ENCODE assay signal across 10 mouse cellular contexts in genomic region chr12:78983296-78984034, GRCm38 (mm10). TPM values are rescaled to one million over a fixed set of nuclear protein-coding genes. Genes with fewer than 3 reads are reported as not detected.
DNase-seq lines count a peak whose midpoint lies in the region; ATAC-seq and TF ChIP-seq lines count a peak whose summit lies in the region.
"Had no signal": no experiment of that assay in that cellular context is flagged by ENCODE, and none has a peak within 500 bp of the region (broad histone marks: within the 10 kb centered on the region; RNA-seq: fewer than 3 reads in every experiment).

No protein-coding gene starts in this region.

- peaks cover 13% of the 10 kb centered on the region for H3K4me1 ChIP-seq in heart, embryonic 12.5 days (replicated peaks)
- H3K4me1 ChIP-seq in intestine, embryonic 16.5 days (ENCODE audit: control insufficient read depth, insufficient read depth, low read length): peaks cover 6% of the 10 kb centered on the region; the same call in 1 of the 2 replicates
- no peaks in the 10 kb centered on the region; the same call in 1 of the 2 replicates for H3K4me1 ChIP-seq in lung, adult 2 months (ENCODE audit: control insufficient read depth, insufficient read depth, low read length)
- H3K4me1 ChIP-seq in midbrain, embryonic 16.5 days (ENCODE audit: control insufficient read depth, insufficient read depth, low read length): peaks cover 7% of the 10 kb centered on the region
- H3K4me1 ChIP-seq: limb, embryonic 13.5 days had no signal

- no peaks in the 10 kb centered on the region for H3K9me3 ChIP-seq in heart, embryonic 12.5 days (replicated peaks)
- no peaks in the 10 kb centered on the region for H3K9me3 ChIP-seq in intestine, embryonic 16.5 days (ENCODE audit: control insufficient read depth, low read length)
- H3K9me3 ChIP-seq in midbrain, embryonic 16.5 days (replicated peaks; ENCODE audit: control insufficient read depth, low read length, poor library complexity, severe bottlenecking): no peaks in the 10 kb centered on the region
- H3K9me3 ChIP-seq: limb, embryonic 13.5 days had no signal

- no peak for TF ChIP-seq POLR2A in lung, adult 2 months (IDR thresholded peaks at IDR 0.05; ENCODE audit: borderline replicate concordance, extremely low read depth, low read depth, low read length)

- no peaks in the 10 kb centered on the region for H3K36me3 ChIP-seq in heart, embryonic 12.5 days
- H3K36me3 ChIP-seq in intestine, embryonic 16.5 days (ENCODE audit: control insufficient read depth, insufficient read depth, low read length): no peaks in the 10 kb centered on the region
- peaks cover 3% of the 10 kb centered on the region; the same call in 1 of the 2 replicates for H3K36me3 ChIP-seq in midbrain, embryonic 16.5 days (ENCODE audit: control insufficient read depth, insufficient read depth, low read length)
- H3K36me3 ChIP-seq: limb, embryonic 13.5 days had no signal

- WGBS in heart, embryonic 12.5 days: 49% methylated on average over 8 of the region's 9 CpGs
- WGBS in intestine, embryonic 16.5 days: 55% methylated on average over 9 of the region's 9 CpGs
- WGBS in lung, adult 2 months: 59% methylated on average over 9 of the region's 9 CpGs
- 67% methylated on average over 9 of the region's 9 CpGs for WGBS in midbrain, embryonic 16.5 days

- H3K9ac ChIP-seq in heart, embryonic 12.5 days: no peak overlapping the region
- no peak overlapping the region for H3K9ac ChIP-seq in intestine, embryonic 16.5 days (ENCODE audit: low read depth, low read length)
- H3K9ac ChIP-seq in midbrain, embryonic 16.5 days (ENCODE audit: low read depth, low read length): no peak overlapping the region
- H3K9ac ChIP-seq: limb, embryonic 13.5 days had no signal

- H3K27me3 ChIP-seq in heart, embryonic 12.5 days (replicated peaks): no peaks in the 10 kb centered on the region; the same call in 1 of the 2 replicates
- H3K27me3 ChIP-seq in intestine, embryonic 16.5 days (replicated peaks; ENCODE audit: control insufficient read depth, insufficient read depth, low read length): no peaks in the 10 kb centered on the region
- no peaks in the 10 kb centered on the region for H3K27me3 ChIP-seq in midbrain, embryonic 16.5 days (ENCODE audit: control insufficient read depth, insufficient read depth, low read depth, low read length)
- H3K27me3 ChIP-seq: limb, embryonic 13.5 days had no signal

- no peak for DNase-seq in heart, postnatal 4 days
- DNase-seq in lung, adult 2 months: peak; percentile 35
- no peak for DNase-seq in right cerebral cortex, postnatal 36 days (ENCODE audit: low spot score in 2 of 2)
- no peak for DNase-seq in heart, adult 11 months
- no peak for DNase-seq in spleen, postnatal 4 days (ENCODE audit: low spot score in 2 of 2)
- DNase-seq: thymus, postnatal 36 days had no signal

- 0 out of 2 replicates have a peak, but pooled peaks have one; percentile 15 for ATAC-seq in heart, embryonic 12.5 days (ENCODE audit: insufficient number of reproducible peaks, low FRiP score)
- ATAC-seq in intestine, embryonic 16.5 days: 0 out of 2 replicates have a peak, but pooled peaks have one; percentile 20
- ATAC-seq in midbrain, embryonic 16.5 days: peak; percentile 29; the same call in 1 of the 2 replicates

- no peak overlapping the region for H3K4me2 ChIP-seq in heart, embryonic 12.5 days
- no peak overlapping the region for H3K4me2 ChIP-seq in intestine, embryonic 16.5 days (ENCODE audit: low read depth, low read length)
- H3K4me2 ChIP-seq in midbrain, embryonic 16.5 days (ENCODE audit: low read length): no peak overlapping the region
- H3K4me2 ChIP-seq: limb, embryonic 13.5 days had no signal

- no peak for TF ChIP-seq CTCF in lung, adult 2 months (IDR thresholded peaks at IDR 0.05; ENCODE audit: insufficient read depth, low read length)

- no peak overlapping the region for H3K4me3 ChIP-seq in heart, embryonic 12.5 days
- no peak overlapping the region for H3K4me3 ChIP-seq in intestine, embryonic 16.5 days (ENCODE audit: low read length)
- H3K4me3 ChIP-seq in lung, adult 2 months (replicated peaks; ENCODE audit: extremely low read depth, low read depth, low read length): no peak overlapping the region
- H3K4me3 ChIP-seq in midbrain, embryonic 16.5 days (ENCODE audit: low read depth, low read length): no peak overlapping the region
- H3K4me3 ChIP-seq: limb, embryonic 13.5 days had no signal

- H3K27ac ChIP-seq in heart, embryonic 12.5 days (ENCODE audit: poor library complexity, severe bottlenecking): no peak overlapping the region
- no peak overlapping the region for H3K27ac ChIP-seq in intestine, embryonic 16.5 days (ENCODE audit: low read length)
- peak overlapping the region; percentile 41 for H3K27ac ChIP-seq in midbrain, embryonic 16.5 days (ENCODE audit: low read length)
- H3K27ac ChIP-seq: limb, embryonic 13.5 days had no signal

RNA-seq across cellular contexts. Expression of gene Tmem229b, which starts 24.0 kb away (rescaled TPM):
- polyA plus RNA-seq in heart, embryonic 12.5 days (2016; fragmentation: Nextera tagmentation; extraction: Ambion mirVana): 2.9 and 3.4 TPM in 2 replicates
- 1 to 10 TPM; 3.1 to 3.8 TPM for total RNA-seq in heart, postnatal 4 days (2021)
- 5.1 and 5.3 TPM in 2 replicates for polyA plus RNA-seq in intestine, embryonic 16.5 days (2015; fragmentation: Nextera tagmentation; extraction: Ambion mirVana)
- 15.4 and 18.6 TPM in 2 replicates for polyA plus RNA-seq in lung, adult 2 months (2012; rRNA removed)
- polyA plus RNA-seq in midbrain, embryonic 16.5 days (2015; fragmentation: Nextera tagmentation; extraction: Ambion mirVana): 74.7 and 79.8 TPM in 2 replicates

RNA-seq across cellular contexts. Expression of gene Plekhh1, which starts 45.5 kb away (rescaled TPM):
- polyA plus RNA-seq in heart, embryonic 12.5 days (2016; fragmentation: Nextera tagmentation; extraction: Ambion mirVana): 5.3 and 5.8 TPM in 2 replicates
- total RNA-seq in heart, postnatal 4 days (2021): 10 to 100 TPM; 10.3 to 13.9 TPM
- polyA plus RNA-seq in intestine, embryonic 16.5 days (2015; fragmentation: Nextera tagmentation; extraction: Ambion mirVana): 7.5 and 9.0 TPM in 2 replicates
- 8.9 and 9.3 TPM in 2 replicates for polyA plus RNA-seq in lung, adult 2 months (2012; rRNA removed)
- 2.0 and 2.5 TPM in 2 replicates for polyA plus RNA-seq in midbrain, embryonic 16.5 days (2015; fragmentation: Nextera tagmentation; extraction: Ambion mirVana)
